ENCODE assay signal across 16 mouse cellular contexts in the genomic region with DNA sequence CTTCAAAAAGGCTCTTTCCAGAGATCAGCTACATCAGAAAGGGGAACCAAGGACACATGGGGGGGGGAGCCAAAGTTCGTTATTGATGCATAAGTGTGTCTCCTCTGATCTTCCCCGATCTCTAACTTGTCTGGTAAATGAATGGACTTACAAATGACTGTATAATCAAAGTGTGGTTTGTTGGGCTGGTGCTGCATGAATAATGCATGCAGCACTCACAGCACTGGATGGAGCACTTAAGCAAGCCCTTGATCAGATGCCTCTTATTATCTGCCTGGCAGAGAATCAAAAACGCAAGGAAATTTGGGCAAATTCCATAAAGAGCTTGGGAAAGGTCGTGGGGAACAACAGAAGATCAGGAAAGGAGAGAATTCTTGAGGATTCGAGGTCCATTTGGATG.
A peak's percentile ranks its signal among the peaks of the same experiment; 100 is the strongest.
DNase-seq lines count a peak whose midpoint lies in the region; ATAC-seq and TF ChIP-seq lines count a peak whose summit lies in the region.
"Had no signal": no experiment of that assay in that cellular context is flagged by ENCODE, and none has a peak within 500 bp of the region (broad histone marks: within the 10 kb centered on the region; RNA-seq: fewer than 3 reads in every experiment).

No protein-coding gene starts in this region.

- peak; percentile 1 for DNase-seq in embryonic facial prominence, embryonic 14.5 days (ENCODE audit: low spot score)
- no peak for DNase-seq in embryonic facial prominence, embryonic 10.5 days (ENCODE audit: low spot score)
- DNase-seq in ZHBTc4 (ENCODE audit: low read depth, low spot score): peak; percentile 2
- DNase-seq in layer of hippocampus, adult 18-20 months (ENCODE audit: low spot score in 2 of 2): no peak
- no peak for DNase-seq in thymus, adult 2 months
- DNase-seq in urinary bladder, postnatal 4 days (ENCODE audit: low spot score in 2 of 2): no peak
- DNase-seq: adrenal gland, postnatal 25 days; cerebellum, adult 11-12 months; heart, adult 11 months; layer of hippocampus, adult 9-11 months; thymus, postnatal 4 days had no signal

- no peak overlapping the region for H3K4me2 ChIP-seq in embryonic facial prominence, embryonic 14.5 days (ENCODE audit: low read depth, low read length)
- no peak overlapping the region for H3K4me2 ChIP-seq in hindbrain, embryonic 12.5 days (replicated peaks)
- no peak overlapping the region for H3K4me2 ChIP-seq in midbrain, embryonic 16.5 days (ENCODE audit: low read length)
- H3K4me2 ChIP-seq: heart, embryonic 15.5 days; liver, embryonic 11.5 days had no signal

- H3K27me3 ChIP-seq in embryonic facial prominence, embryonic 14.5 days (replicated peaks; ENCODE audit: control insufficient read depth, insufficient read depth, low read length): no peaks in the 10 kb centered on the region
- no peaks in the 10 kb centered on the region for H3K27me3 ChIP-seq in embryonic facial prominence, embryonic 10.5 days (replicated peaks; ENCODE audit: low read depth, poor library complexity, severe bottlenecking)
- H3K27me3 ChIP-seq in hindbrain, embryonic 12.5 days: no peaks in the 10 kb centered on the region
- H3K27me3 ChIP-seq in midbrain, embryonic 16.5 days (ENCODE audit: control insufficient read depth, insufficient read depth, low read depth, low read length): no peaks in the 10 kb centered on the region
- H3K27me3 ChIP-seq in thymus, adult 2 months (ENCODE audit: control insufficient read depth, insufficient read depth, low read length): no peaks in the 10 kb centered on the region
- H3K27me3 ChIP-seq: heart, embryonic 15.5 days had no signal

- ATAC-seq in embryonic facial prominence, embryonic 14.5 days (ENCODE audit: low read depth): no peak
- ATAC-seq in hindbrain, embryonic 12.5 days (ENCODE audit: low FRiP score): peak; percentile 72
- ATAC-seq in midbrain, embryonic 16.5 days: peak; percentile 90
- ATAC-seq: inflammation-experienced regulatory T-cells, adult 6 months had no signal

- no peak for TF ChIP-seq POLR2A in thymus, adult 2 months (IDR thresholded peaks at IDR 0.05; ENCODE audit: control insufficient read depth, extremely low read depth, insufficient read depth, low read length, poor library complexity)

- no peaks in the 10 kb centered on the region for H3K9me3 ChIP-seq in embryonic facial prominence, embryonic 14.5 days (ENCODE audit: control insufficient read depth, low read length)
- H3K9me3 ChIP-seq in embryonic facial prominence, embryonic 10.5 days: no peaks in the 10 kb centered on the region
- no peaks in the 10 kb centered on the region for H3K9me3 ChIP-seq in hindbrain, embryonic 12.5 days (replicated peaks)
- H3K9me3 ChIP-seq in midbrain, embryonic 16.5 days (replicated peaks; ENCODE audit: control insufficient read depth, low read length, poor library complexity, severe bottlenecking): no peaks in the 10 kb centered on the region
- H3K9me3 ChIP-seq: heart, embryonic 15.5 days had no signal

- no peaks in the 10 kb centered on the region for H3K4me1 ChIP-seq in embryonic facial prominence, embryonic 14.5 days (ENCODE audit: control insufficient read depth, insufficient read depth, low read length)
- H3K4me1 ChIP-seq in embryonic facial prominence, embryonic 10.5 days: no peaks in the 10 kb centered on the region
- no peaks in the 10 kb centered on the region; the same call in 1 of the 2 replicates for H3K4me1 ChIP-seq in hindbrain, embryonic 12.5 days
- peaks cover 5% of the 10 kb centered on the region; the same call in 1 of the 2 replicates for H3K4me1 ChIP-seq in midbrain, embryonic 16.5 days (ENCODE audit: control insufficient read depth, insufficient read depth, low read length)
- H3K4me1 ChIP-seq in thymus, adult 2 months (replicated peaks; ENCODE audit: control insufficient read depth, insufficient read depth, low read length): no peaks in the 10 kb centered on the region
- H3K4me1 ChIP-seq: heart, embryonic 15.5 days had no signal

- H3K9ac ChIP-seq in embryonic facial prominence, embryonic 14.5 days (ENCODE audit: low read depth, low read length): no peak overlapping the region
- H3K9ac ChIP-seq in hindbrain, embryonic 12.5 days: no peak overlapping the region
- H3K9ac ChIP-seq in midbrain, embryonic 16.5 days (ENCODE audit: low read depth, low read length): no peak overlapping the region
- H3K9ac ChIP-seq: heart, embryonic 15.5 days had no signal

- H3K36me3 ChIP-seq in embryonic facial prominence, embryonic 14.5 days (ENCODE audit: control insufficient read depth, insufficient read depth, low read length): no peaks in the 10 kb centered on the region
- H3K36me3 ChIP-seq in embryonic facial prominence, embryonic 10.5 days (replicated peaks): no peaks in the 10 kb centered on the region
- no peaks in the 10 kb centered on the region for H3K36me3 ChIP-seq in hindbrain, embryonic 12.5 days
- no peaks in the 10 kb centered on the region for H3K36me3 ChIP-seq in midbrain, embryonic 16.5 days (ENCODE audit: control insufficient read depth, insufficient read depth, low read length)
- H3K36me3 ChIP-seq in thymus, adult 2 months (ENCODE audit: control insufficient read depth, insufficient read depth, low read length): no peaks in the 10 kb centered on the region
- H3K36me3 ChIP-seq: heart, embryonic 15.5 days had no signal

- H3K4me3 ChIP-seq in embryonic facial prominence, embryonic 14.5 days (ENCODE audit: low read depth, low read length): no peak overlapping the region
- no peak overlapping the region for H3K4me3 ChIP-seq in embryonic facial prominence, embryonic 10.5 days
- H3K4me3 ChIP-seq in hindbrain, embryonic 12.5 days: no peak overlapping the region
- no peak overlapping the region for H3K4me3 ChIP-seq in midbrain, embryonic 16.5 days (ENCODE audit: low read depth, low read length)
- no peak overlapping the region for H3K4me3 ChIP-seq in thymus, adult 2 months (ENCODE audit: control insufficient read depth, insufficient read depth, low read length)
- H3K4me3 ChIP-seq: heart, embryonic 15.5 days had no signal

- TF ChIP-seq CTCF in thymus, adult 2 months (IDR thresholded peaks at IDR 0.05; ENCODE audit: borderline replicate concordance, control insufficient read depth, extremely low read depth, insufficient read depth, low read length, poor library complexity): no peak

- 57% methylated on average over 5 of the region's 5 CpGs for WGBS in embryonic facial prominence, embryonic 14.5 days
- 74% methylated on average over 5 of the region's 5 CpGs for WGBS in embryonic facial prominence, embryonic 10.5 days
- WGBS in hindbrain, embryonic 12.5 days: 47% methylated on average over 5 of the region's 5 CpGs
- WGBS in midbrain, embryonic 16.5 days: 17% methylated on average over 5 of the region's 5 CpGs
- WGBS in thymus, adult 2 months: 70% methylated on average over 5 of the region's 5 CpGs

- no peak overlapping the region for H3K27ac ChIP-seq in embryonic facial prominence, embryonic 14.5 days (replicated peaks; ENCODE audit: low read depth, low read length)
- no peak overlapping the region for H3K27ac ChIP-seq in embryonic facial prominence, embryonic 10.5 days (replicated peaks)
- H3K27ac ChIP-seq in hindbrain, embryonic 12.5 days: no peak overlapping the region
- H3K27ac ChIP-seq in midbrain, embryonic 16.5 days (ENCODE audit: low read length): no peak overlapping the region
- H3K27ac ChIP-seq in thymus, adult 2 months (ENCODE audit: control insufficient read depth, insufficient read depth, low read length): no peak overlapping the region
- H3K27ac ChIP-seq: heart, embryonic 15.5 days had no signal

Comparison
In these comparisons a context has a peak if more than half of its experiments do, and no peak if none do; other contexts are left out.
1. DNase-seq: peak in embryonic facial prominence, embryonic 14.5 days (single experiment) and ZHBTc4 (single experiment); none in embryonic facial prominence, embryonic 10.5 days (single experiment), layer of hippocampus, adult 18-20 months (0 of 2), thymus, adult 2 months (single experiment) and urinary bladder, postnatal 4 days (0 of 2).